Mouse (Mus musculus) heart, embryonic 11.5 days (tissue): Measurements from ENCODE around the gene Slc27a1. TPM values are rescaled to one million over a fixed set of nuclear protein-coding genes. Genes with fewer than 3 reads are reported as not detected.
A peak's percentile ranks its signal among the peaks of the same experiment; 100 is the strongest.

Experiments used
- ATAC-seq: fragments of 200-750 bp; cut with Nextera tagmentation; replicated peaks from 2 replicates; pipeline ENCODE4 v1.8.0; 2017; ENCODE audit warnings: moderate library complexity; ENCODE audit not compliant: insufficient number of reproducible peaks, low FRiP score, low TSS enrichment
- H3K27ac ChIP-seq: fragments of 300-500 bp; sonication (generic); 2 replicates; pipeline ENCODE4 v1.5.1; 2014; ENCODE audit warnings: mild to moderate bottlenecking, low read depth, low read length
- H3K27me3 ChIP-seq: fragments of 300-500 bp; sonication (generic); 2 replicates; pipeline ENCODE4 v1.6.1; 2014; ENCODE audit warnings: mild to moderate bottlenecking, low read length, mixed read lengths; ENCODE audit not compliant: control insufficient read depth, insufficient read depth
- H3K36me3 ChIP-seq: fragments of 300-500 bp; sonication (generic); 2 replicates; pipeline ENCODE4 v1.6.1; 2014; ENCODE audit warnings: mild to moderate bottlenecking, low read length, moderate library complexity, mixed read lengths; ENCODE audit not compliant: control insufficient read depth, insufficient read depth
- H3K4me1 ChIP-seq: fragments of 300-500 bp; sonication (generic); 2 replicates; pipeline ENCODE4 v1.6.1; 2014; ENCODE audit warnings: low read length; ENCODE audit not compliant: control insufficient read depth, insufficient read depth
- H3K4me2 ChIP-seq: fragments of 300-500 bp; sonication (generic); 2 replicates; pipeline ENCODE4 v1.6.1; 2014; ENCODE audit warnings: mild to moderate bottlenecking, moderate library complexity
- H3K4me3 ChIP-seq: fragments of 300-500 bp; sonication (generic); 2 replicates; pipeline ENCODE4 v1.5.1; 2014; ENCODE audit warnings: low read depth, low read length
- H3K9ac ChIP-seq: fragments of 300-500 bp; sonication (generic); 2 replicates; pipeline ENCODE4 v1.6.1; 2014; ENCODE audit warnings: mild to moderate bottlenecking, low read depth, low read length, moderate library complexity
- H3K9me3 ChIP-seq: fragments of 300-500 bp; sonication (generic); replicated peaks from 2 replicates; pipeline ENCODE4 v1.6.1; 2016; ENCODE audit warnings: low read length; ENCODE audit not compliant: control insufficient read depth
- WGBS: fragments of 180-500 bp; shearing (Covaris S2); extraction: QIAGEN DNeasy Blood & Tissue Kit; methylation state at CpG from one replicate; pipeline ENCODE4 v1.1.7; 2014; ENCODE audit not compliant: insufficient replicate concordance; 5-methylcytosine and 5-hydroxymethylcytosine counted together
- polyA plus RNA-seq: library from polyadenylated mRNA; unstranded; fragments of >200 nt; fragmentation: Nextera tagmentation; extraction: Ambion mirVana; gene quantifications from 2 replicates; pipeline ENCODE4 v1.2.1, GENCODE M21; 2014

The Slc27a1 gene
- polyA plus RNA-seq, 1 experiment from 2014 or later = 10.8 TPM

DNA sequence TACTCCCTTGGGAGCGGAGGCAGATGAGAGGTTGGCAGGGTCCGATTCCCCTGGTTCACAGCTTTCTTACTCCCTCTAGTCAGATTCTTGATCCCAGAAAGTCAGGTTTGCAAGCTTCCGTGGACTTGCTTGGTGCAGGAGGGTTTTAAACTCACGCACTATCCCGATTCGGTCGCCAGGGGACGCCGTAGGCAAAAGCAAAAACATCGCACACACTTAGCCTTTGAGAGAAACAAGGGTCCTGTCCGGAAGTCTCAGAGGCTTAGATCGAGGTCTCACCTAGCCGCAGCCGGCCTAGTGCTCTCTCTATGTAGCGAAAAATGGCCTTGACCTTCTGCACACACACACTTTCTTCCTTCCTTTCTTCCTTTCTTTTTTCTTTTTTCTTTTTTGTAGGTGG, 7.3 kb upstream of the Slc27a1 start:
- WGBS = 3% methylated on average over 15 of the region's 15 CpGs
- Histone ChIP-seq H3K27ac (no peak overlapping the region), H3K4me3 (no peak overlapping the region), H3K4me1 (peaks cover 8% of the 10 kb centered on the region), H3K9me3 (0 out of 2 replicates have a peak, but pooled peaks cover 3% of the 10 kb centered on the region), H3K36me3 (peaks cover 2% of the 10 kb centered on the region; the same call in 1 of the 2 replicates), H3K9ac (no peak overlapping the region), H3K4me2 (no peak overlapping the region), H3K27me3 (peaks cover 64% of the 10 kb centered on the region)
- no peak for ATAC-seq

DNA sequence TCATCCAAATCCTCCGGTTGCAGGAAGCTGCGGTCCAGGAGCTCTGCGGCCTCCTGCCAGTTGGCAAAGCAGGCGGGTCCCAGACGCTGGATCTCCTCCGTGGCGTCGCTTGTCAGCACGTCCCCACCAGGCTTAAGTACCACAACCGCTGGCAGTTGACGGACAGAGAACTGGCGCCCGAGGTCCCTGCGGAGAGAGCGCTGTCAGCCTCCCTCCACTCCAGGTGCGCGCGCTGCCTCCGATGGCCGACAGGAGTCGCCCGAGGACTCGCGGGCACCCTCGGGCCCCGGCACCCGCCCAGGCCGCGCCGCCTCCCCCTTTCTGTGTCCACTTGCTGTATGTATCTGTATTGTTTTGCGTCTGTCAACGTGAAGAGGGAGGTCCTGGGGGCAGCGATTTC, 5.9 kb upstream of the Slc27a1 start:
- H3K9me3 ChIP-seq = 0 out of 2 replicates have a peak, but pooled peaks cover 3% of the 10 kb centered on the region
- peaks cover 2% of the 10 kb centered on the region; the same call in 1 of the 2 replicates for H3K36me3 ChIP-seq
- H3K9ac ChIP-seq = no peak overlapping the region
- 1% methylated on average over 32 of the region's 33 CpGs for WGBS
- ATAC-seq = 0 out of 2 replicates have a peak, but pooled peaks have one; percentile 12
- H3K4me3 ChIP-seq = peak overlapping the region; percentile 1; the same call in 1 of the 2 replicates
- no peak overlapping the region for H3K27ac ChIP-seq
- peaks cover 56% of the 10 kb centered on the region for H3K27me3 ChIP-seq
- peak overlapping the region; percentile 54 for H3K4me2 ChIP-seq
- H3K4me1 ChIP-seq = peaks cover 8% of the 10 kb centered on the region

DNA sequence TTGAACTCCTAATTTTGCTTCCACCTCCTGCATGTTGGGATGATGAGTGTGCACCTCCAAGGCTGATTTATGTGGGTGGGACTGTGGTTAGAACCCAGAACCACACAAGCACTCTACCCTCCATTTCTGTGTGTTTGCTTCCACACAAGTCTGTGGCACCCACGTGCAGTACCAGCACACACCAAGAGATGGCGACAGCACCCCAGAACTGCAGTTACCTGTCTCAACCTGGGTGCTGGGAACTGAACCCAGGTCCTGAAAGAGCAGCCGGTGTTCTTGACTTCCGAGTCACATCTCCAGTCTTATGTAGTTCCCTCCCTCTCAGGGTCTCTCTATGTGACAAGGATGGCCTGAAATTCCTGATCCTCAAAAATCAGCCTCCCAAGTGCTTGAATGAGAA, 4.7 kb upstream of the Slc27a1 start:
- Histone ChIP-seq H3K4me3 (no peak overlapping the region), H3K4me1 (peaks cover 4% of the 10 kb centered on the region), H3K36me3 (peaks cover 2% of the 10 kb centered on the region; the same call in 1 of the 2 replicates), H3K27ac (no peak overlapping the region), H3K4me2 (no peak overlapping the region), H3K27me3 (peaks cover 55% of the 10 kb centered on the region), H3K9ac (no peak overlapping the region), H3K9me3 (0 out of 2 replicates have a peak, but pooled peaks cover 3% of the 10 kb centered on the region)
- 73% methylated on average over 4 of the region's 4 CpGs for WGBS
- ATAC-seq = no peak

DNA sequence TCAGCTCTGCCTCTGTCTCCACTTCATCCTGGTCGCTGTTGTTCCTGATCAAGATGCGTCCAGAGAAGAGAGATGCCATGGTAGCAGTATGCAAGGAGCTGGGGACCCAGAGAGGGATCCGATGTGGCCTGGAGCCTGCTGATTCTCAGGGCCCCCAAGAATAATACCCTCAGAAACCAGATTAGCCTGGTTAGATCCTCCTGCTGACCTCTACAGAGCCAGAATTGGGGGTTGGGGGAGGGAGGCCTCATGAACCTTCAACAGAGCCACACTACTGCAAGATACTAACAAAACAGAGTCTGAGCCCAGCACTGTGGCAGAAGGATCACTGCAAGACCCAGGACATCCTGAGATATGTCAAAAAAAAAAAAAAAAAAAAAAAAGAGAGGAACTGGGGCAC, 2.2 kb upstream of the Slc27a1 start, which contains the start of gene Nxnl1:
TSS of gene Nxnl1 (minus strand) at position 101 of the 400 bp plus-strand sequence.
- ATAC-seq = no peak
- no peak within 1 kb of the TSS for H3K4me3 ChIP-seq
- H3K4me2 ChIP-seq = no peak within 1 kb of the TSS
- H3K9me3 ChIP-seq = 0 out of 2 replicates have a peak, but pooled peaks cover 3% of the 10 kb centered on the region
- H3K27me3 ChIP-seq = peaks cover 42% of the 10 kb centered on the region
- H3K4me1 ChIP-seq = peaks cover 12% of the 10 kb centered on the region
- peaks cover 2% of the 10 kb centered on the region; the same call in 1 of the 2 replicates for H3K36me3 ChIP-seq
- WGBS = 58% methylated on average over 3 of the region's 3 CpGs
- no peak within 1 kb of the TSS for H3K27ac ChIP-seq
- no peak within 1 kb of the TSS for H3K9ac ChIP-seq

DNA sequence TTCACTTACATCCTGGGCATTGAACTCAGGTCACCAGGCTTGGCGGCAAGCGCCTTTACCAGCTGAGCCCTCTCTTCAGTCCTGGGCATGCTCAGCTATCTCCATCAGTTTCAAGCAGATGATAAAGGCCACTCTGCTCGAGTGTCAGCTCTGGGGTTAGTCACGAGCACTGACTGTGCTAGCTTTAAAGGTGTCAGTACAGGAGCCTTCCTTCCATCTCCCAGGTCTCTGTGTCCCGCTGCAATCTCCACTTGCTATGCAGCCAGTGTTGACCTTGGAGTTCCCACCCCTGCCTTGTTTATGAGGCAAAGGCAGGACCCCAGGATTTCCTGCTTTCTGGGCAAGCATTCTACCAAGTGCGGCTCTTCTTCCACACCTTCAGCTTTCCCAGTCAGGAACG, 1.1 kb upstream of the Slc27a1 start:
- peaks cover 33% of the 10 kb centered on the region for H3K27me3 ChIP-seq
- no peak overlapping the region for H3K27ac ChIP-seq
- 0 out of 2 replicates have a peak, but pooled peaks cover 3% of the 10 kb centered on the region for H3K9me3 ChIP-seq
- H3K4me2 ChIP-seq = no peak overlapping the region
- ATAC-seq = no peak
- no peak overlapping the region for H3K4me3 ChIP-seq
- peaks cover 2% of the 10 kb centered on the region; the same call in 1 of the 2 replicates for H3K36me3 ChIP-seq
- no peak overlapping the region for H3K9ac ChIP-seq
- WGBS = 58% methylated on average over 7 of the region's 7 CpGs
- peaks cover 12% of the 10 kb centered on the region for H3K4me1 ChIP-seq

DNA sequence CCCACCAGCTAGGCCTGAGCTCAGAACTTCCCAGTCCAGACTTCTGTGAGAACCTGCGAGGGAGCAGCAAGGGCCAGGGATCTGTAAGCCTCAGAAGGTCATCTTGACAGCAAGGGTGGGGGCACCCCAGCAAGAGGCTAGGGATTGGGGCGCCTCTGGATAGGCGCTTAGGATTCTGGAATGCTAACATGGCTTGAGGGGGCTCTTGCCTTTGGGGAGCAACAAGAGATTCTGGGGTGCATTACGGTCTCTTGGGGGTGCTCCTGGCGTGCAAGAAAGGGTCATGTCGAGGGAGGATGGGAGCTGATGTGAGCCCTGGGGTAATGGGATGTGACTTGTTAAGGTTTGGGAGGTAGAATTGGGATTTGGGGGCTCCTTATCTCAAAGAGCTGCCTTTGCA, 259 bp downstream of the Slc27a1 start:
- Histone ChIP-seq H3K9ac (no peak overlapping the region), H3K4me2 (peak overlapping the region; percentile 92), H3K27me3 (peaks cover 24% of the 10 kb centered on the region), H3K9me3 (0 out of 2 replicates have a peak, but pooled peaks cover 3% of the 10 kb centered on the region), H3K36me3 (peaks cover 1% of the 10 kb centered on the region; the same call in 1 of the 2 replicates), H3K27ac (no peak overlapping the region), H3K4me3 (peak overlapping the region; percentile 59), H3K4me1 (peaks cover 12% of the 10 kb centered on the region)
- WGBS = 26% methylated on average over 6 of the region's 6 CpGs
- no peak for ATAC-seq

DNA sequence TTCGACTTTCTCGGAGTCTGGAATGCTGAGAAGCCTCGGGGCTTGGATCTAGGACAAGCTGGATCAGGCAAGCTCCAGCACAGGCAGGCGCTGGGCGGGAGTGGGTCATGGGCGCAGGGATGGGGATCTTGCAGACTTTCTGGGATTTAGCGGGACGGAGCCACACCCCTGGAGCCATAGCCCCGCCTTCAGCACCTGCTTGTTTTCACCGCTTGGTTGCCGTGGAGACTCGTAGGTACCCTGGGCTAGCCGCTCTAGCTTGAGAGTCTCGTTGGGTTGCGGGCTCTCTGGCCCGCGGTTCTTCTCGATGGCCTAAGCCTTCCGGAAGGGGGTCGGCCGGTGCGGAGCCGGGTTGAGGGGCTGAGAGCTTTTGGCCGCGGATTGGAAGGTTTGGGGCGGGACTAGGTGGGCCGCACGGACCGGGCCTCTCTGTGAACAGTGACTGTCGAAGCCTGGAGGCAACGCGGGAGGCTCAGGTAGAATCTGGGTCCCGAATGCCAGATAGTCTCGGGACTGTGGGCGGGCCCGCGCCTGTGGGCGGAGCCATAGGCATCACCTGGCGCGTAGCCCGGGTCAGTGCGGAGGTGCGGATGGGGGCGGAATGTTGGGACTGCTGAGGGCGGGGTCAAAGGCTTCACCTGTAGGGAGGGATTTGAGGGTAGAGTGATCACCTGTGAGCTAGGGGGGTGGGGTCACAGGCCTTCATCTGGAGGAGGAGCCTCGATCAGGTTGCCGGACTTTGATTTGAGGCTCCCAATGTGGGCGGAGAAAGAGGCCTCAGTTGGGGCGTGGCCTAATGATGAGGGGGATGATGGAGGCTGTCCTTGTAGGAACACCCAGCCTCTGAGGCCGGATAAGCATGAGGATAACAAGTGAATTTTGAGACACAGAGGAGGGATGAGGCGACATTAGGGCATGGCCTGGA, 946 bp downstream of the Slc27a1 start:
- Histone ChIP-seq H3K4me3 (peak overlapping the region; percentile 59), H3K36me3 (no peaks in the 10 kb centered on the region), H3K4me1 (peaks cover 12% of the 10 kb centered on the region), H3K4me2 (peak overlapping the region; percentile 92), H3K9me3 (no peaks in the 10 kb centered on the region), H3K9ac (peak overlapping the region; percentile 64), H3K27ac (no peak overlapping the region), H3K27me3 (peaks cover 24% of the 10 kb centered on the region)
- under 1% methylated on average over 51 of the region's 51 CpGs for WGBS
- peak; percentile 64 for ATAC-seq

DNA sequence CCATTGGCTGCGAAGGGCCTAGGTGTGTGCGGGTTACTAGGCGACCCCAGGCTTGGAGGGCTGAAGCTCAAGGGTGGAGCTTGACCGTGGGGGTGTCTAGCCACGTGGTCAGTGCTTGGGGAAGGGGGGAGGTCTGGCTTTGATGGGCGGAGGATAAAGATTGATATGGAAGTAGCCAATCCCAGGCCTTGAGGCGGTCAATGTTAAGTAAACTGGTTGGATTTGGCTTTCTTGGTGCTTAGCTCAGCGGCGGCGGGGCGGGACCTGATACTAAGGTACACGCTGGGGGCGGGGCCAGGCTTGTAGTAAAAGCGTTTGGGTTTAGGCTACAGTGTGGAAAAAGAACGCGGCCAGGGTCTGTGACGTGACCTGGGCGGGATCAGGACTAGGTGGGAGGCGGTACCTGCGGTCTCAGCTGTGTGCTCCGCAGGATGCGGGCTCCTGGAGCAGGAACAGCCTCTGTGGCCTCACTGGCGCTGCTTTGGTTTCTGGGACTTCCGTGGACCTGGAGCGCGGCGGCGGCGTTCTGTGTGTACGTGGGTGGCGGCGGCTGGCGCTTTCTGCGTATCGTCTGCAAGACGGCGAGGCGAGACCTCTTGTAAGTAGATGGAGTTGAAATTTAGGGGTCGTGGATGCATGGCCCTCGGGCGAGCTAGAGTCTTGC, 1.7 kb downstream of the Slc27a1 start:
- 1% methylated on average over 41 of the region's 41 CpGs for WGBS
- Histone ChIP-seq H3K27ac (0 out of 2 replicates have a peak overlapping the region, but pooled peaks have one; percentile 17), H3K4me2 (peak overlapping the region; percentile 92), H3K4me3 (peak overlapping the region; percentile 59), H3K9ac (peak overlapping the region; percentile 74), H3K9me3 (no peaks in the 10 kb centered on the region), H3K36me3 (no peaks in the 10 kb centered on the region), H3K27me3 (peaks cover 24% of the 10 kb centered on the region), H3K4me1 (peaks cover 12% of the 10 kb centered on the region)
- ATAC-seq = peak; percentile 82
